Mouse (Mus musculus) T-helper 17 cell (primary cell): ENCODE results near the gene Chil4.
"Not testable (repeated sequence)": the region's sequence is repeated elsewhere in the genome, so short reads cannot be mapped to it uniquely, and the experiment has no call there.

Source experiments
- in situ Hi-C, 2 experiments: fragments of 300-600 bp; cut with MboI, MseI; formaldehyde crosslinking; loops; 1 replicate in 1 of 2; 2 replicates in 1 of 2; pipeline ENCODE4 v1.15.1; 2025; ENCODE audit warnings: high pct_unique_total_duplicates in 2 of 2

The Chil4 gene

DNA sequence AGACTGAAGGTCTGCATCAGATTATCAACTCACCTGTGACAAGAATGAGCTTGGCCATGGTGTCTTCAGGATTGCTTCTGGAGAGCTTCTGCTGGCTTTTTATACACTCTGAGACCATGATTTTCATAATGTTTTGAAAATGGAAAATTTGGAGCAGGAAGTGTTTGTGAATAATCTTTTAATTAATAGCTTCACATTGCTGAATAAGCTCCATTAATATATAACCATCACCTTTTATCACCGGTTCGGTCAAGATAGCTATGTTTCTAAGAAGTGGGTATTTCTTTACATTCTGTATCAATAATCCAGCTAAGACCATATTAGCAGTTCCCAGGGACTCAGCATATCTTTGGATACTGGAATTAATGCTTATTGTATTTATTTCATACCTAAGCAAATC is at the start of gene Chil4:
TSS of gene Chil4 (minus strand) at position 101 of the 400 bp plus-strand sequence.
- in situ Hi-C loops: loop anchor here in 1 of 2 experiments (5.0 kb wide), 1 partner anchor 52 kb away; the partner anchor contains the start of gene Chil3

DNA sequence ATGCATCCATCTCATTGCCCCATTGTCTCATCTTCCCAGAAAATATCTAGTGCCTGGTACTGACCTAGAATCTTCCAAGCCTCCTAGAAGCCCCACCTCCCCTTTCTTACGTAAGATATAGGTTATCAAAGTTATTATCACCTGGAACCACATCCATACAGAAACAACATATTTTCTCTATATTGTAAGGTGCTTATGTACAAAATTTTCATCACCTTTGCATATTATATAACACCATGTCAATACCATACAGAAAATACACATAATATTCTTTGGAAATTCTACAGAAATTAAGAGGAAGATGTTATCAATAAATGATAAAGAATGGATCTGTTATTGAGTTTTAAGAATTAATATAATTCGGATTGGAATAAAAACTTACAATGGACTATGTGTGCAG is 46.5 kb upstream of the Chil4 start:
- in situ Hi-C loops: no loop called here

DNA sequence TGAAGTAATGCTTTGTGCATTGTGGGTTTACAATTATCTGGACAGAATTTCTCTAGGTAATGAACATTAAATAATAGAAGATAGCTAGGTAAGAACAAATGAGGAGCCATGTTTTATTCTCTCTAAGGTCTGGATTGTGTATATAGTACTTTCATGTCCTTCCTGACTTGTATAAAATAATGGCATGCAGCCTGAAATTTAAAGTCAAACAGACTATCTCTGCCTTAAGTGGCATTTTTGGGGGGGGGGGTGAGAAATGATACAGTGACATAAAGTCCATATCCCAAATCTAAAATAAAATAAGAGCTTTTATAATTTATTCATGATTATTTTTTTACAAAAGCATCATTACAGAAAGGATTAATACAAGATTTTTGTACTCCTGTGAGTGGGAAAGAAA is 45.5 kb upstream of the Chil4 start:
- in situ Hi-C loops: no loop called here

DNA sequence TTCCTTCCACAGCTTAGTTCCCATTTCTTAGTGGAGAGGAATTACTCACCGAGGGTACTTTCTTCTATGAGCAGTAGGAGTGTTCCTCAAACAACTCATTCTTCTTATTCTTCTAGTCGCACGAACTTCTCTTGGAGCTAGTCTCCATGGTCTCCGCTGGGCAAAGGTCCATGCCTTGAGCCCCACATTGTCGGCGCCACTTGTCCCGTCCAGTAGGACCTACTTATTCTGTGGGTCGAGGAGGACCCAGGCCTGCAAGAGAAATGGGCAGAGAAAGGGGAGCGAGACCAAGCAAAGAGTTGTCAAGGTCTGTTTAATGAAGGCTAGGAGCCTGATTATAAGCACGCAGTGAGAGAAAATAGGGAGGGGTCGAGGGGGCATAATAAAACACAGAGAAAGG is 37.8 kb upstream of the Chil4 start:
- in situ Hi-C loops: not testable (repeated sequence)

DNA sequence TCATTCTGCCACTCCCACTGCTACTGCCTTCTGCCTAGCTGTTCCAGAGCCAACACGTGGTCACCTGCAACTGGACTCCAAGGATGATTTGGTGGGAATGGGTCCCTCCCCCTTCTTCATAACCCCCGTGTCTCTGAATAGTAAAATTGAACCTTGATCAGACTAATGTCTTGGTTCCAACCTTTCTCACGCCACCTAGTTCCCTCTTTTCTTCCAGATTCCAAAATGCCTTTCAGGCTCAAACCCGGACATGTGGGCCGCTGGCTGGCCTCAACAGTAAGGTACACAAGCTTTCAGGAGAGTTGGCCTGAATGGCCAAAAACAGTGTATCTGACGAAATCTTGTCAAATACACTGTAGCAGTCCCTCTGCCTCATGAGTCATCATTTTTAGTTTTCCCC is 33.4 kb upstream of the Chil4 start:
- in situ Hi-C loops: no loop called here

DNA sequence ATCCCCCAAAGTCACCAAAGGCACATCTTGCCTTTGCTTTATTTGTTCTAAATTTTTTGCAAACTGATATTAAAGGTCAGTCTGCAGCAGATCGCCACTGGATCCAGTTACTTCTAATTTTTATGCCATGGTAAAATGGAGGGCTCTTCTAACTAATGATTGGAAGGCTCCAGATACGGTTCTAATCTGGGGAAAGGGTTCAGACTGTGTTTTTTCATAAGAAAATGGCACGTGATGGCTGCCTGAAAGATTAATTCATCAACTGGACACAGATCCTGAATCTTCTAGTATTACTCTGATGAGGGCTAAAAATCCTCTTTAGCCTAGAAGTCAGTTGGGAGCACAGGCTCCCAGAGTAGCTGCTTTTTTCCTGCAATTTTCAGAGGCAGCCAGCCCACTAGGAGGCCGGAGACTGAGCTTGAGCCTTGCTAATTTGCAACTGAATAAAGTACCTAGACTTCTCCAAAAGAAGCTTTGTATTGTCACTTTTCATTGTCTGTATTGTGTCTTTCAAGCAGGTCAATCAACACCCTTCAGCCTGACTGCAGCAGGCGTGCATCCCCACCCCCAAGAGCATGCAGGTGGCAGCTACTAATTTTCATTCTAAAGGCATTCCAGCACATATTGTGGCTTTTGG is 31.6 kb upstream of the Chil4 start:
- in situ Hi-C loops: not testable (repeated sequence)

DNA sequence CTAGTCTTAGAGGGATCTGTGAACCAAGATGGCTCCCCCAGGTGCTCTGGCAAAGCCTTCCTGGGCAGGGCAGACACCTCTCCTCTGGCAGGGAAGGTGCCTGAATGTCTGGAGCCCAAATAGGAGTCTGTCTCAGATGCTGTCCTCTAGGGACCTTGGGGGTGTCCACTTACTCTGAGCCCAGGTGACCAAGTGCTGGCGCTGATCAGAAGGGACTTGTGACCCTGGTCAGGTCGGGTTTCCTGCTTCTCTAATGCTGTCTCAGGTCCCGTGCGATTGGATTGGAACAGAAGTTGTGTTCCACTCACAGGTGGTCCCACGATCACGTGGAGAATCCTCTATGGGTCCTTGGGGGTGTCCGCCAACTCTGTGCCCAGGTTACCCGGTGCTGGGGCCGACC is 28.1 kb upstream of the Chil4 start:
- in situ Hi-C loops: not testable (repeated sequence)

DNA sequence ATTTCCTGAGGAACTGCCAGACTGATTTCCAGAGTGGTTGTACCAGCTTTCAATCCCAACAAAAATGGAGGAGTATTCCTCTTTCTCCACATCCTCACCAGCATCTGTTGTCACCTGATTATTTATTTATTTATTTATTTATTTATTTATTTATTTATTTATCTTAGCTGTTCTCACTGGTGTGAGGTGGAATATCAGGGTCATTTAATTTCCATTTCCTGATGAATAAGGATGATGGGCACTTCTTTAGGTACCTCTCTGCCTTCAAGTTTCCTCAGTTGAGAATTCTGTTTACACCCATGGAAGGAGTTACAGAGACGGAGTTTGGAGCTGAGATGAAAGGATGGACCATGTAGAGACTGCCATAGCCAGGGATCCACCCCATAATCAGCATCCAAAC is 20.9 kb upstream of the Chil4 start:
- in situ Hi-C loops: not testable (repeated sequence)

DNA sequence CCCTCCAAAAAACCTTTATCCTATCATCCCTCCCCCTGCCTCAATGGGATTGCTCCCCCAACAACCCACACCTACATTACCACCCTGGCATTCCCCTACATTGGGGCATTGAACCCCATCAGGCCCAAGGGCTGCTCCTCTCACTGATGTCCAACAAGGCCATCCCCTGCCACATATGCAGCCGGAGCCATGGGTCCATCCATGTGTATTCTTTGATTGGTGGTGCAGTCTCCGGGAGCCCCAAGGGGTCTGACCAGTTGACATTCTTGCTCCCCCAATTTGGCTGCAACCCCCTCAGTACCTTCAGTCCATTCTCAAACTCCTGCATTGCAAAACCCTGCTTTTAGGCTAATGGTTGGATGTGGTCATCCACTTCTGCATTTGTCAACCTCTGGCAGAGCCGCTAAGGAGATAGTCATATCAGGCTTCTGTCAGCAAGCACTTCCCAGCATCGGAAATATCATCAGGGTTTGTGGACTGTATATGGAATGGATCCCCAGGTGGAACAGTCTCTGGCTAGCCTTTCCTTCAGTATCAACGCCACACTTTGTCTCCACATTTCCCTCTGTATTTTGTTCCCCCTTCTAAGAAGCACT is 20.0 kb upstream of the Chil4 start:
- in situ Hi-C loops: no loop called here

DNA sequence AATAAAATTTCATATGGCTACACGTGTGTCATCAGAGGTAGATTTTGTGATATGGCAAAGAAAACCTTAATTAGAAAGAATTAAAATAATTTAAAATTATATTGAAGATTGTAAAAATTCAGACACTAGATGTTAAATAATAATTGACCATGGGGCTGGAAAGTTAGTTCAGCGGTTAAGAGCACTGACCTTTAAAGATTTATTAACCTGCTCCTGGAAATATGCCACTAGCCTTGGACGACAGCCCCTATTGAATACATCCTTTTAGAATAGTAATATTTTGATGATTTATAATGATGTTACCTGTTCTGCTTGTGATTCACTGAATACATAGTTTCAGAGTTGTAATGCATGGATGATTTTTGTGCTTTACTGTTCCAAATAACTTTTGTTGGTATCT is 4.1 kb upstream of the Chil4 start:
- in situ Hi-C loops: not testable (repeated sequence)

DNA sequence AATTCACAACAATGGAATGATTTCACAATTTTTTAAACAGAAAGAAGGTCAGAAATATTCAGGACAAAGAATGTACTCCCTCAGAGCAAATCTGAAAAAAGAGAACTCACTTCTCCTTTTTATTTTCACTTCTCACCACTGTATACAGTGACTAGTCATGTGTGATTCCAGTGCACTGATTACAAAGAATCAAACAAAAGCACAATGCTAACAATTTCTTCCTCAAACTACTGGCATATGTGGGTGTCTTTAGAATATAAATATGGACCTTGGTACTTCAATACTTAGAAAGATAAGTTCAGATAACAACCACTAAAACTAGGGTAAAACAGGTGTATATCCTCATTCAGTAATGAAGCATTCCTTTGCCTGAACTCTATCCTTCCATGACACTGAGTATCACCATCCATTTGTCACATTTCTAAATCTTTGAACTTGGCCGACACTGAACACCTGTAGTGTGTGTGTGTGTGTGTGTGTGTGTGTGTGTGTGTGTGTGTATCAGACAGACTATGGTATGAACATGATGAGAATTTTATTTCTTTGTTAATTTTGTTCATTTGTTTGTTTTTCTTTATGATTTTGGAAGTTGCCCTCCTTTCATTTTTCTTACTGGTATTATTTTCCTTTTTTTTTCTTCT is 2.4 kb upstream of the Chil4 start:
- in situ Hi-C loops: no loop called here

DNA sequence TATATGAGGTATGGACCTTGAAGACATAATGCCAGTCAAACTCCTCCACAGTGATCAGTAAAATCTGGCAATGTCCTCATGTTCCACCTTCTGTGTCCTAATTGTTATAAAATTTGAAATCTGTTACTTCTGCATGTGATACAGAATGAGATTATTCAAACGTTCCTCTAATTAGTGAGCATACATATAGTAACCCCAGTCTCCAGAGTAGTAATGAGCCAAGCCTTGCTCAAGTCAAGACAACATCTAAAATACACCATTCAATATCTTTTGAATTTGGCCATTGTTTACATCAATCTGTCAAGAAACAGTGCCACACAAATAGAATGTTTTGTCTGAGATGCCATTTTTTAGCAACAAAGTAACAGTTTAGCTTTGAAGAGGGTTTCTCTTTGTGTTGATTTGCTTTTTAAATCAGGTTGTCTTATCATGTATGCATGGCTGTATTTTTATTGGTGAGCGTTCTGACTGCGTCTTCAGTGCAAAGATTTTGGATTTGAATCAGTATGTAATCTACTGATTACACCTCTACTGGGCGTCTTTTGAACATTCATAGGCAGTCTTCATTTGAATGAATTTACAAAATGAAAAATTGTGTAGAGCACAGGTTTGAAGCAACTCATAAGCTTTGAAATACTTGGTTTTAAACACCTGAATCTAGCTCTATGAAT is 888 bp downstream of the Chil4 start:
- in situ Hi-C loops: loop anchor here in 1 of 2 experiments (5.0 kb wide), 1 partner anchor 51 kb away; the partner anchor contains the start of gene Chil3

DNA sequence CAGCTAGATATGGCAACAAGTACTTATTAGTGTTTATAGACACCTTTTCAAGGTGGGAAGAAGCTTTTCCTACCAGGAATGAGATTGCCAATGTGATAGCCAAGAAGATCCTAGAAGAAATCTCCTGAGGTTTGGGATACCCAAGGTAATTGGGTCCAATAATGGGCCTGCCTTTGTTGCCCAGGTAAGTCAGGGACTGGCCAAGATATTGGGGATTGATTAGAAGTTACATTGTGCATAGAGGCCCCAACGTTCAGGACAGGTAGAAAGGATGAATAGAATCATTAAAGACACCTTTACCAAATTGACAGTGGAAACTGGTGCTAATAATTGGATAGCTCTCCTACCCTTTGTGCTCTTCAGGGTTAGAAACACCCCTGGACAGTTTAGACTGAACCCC is 21.3 kb downstream of the Chil4 start:
- in situ Hi-C loops: not testable (repeated sequence)

DNA sequence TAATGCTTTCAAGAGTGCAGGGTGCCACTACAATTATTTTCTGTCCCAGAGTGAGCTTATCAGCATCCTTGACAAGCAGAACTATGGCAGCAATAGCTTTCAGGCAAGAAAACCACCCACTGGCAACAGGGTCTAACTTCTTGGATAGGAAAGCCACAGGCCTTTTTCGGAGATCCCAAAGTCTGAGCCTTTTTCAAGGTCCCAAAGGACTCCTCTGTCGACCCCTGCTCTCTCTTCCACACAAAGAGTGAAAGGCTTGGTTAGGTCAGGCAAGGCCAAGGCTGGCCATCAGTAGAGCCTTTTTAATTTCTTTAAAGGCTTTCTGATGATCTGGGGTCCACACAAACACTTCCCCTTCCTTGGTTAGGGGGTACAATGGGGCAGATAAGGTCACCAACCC is 22.1 kb downstream of the Chil4 start:
- in situ Hi-C loops: not testable (repeated sequence)

DNA sequence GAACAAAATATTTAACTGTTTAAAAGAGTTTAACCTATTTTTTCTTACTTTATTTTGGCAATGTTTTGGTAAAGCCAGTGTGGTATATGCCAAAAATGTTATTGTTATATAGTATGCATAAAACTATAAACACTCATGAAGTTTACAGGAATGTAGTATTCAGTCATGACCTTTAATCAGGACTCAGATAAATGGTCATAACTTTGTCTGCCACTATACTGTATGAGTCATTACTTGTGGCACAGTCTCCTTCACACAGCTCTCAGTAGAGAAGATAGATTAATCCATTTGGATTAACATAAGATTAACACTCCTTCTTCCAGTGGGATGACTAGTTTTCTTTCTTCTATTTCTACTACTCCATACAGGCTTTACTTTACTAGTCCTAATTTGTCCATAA is 23.0 kb downstream of the Chil4 start:
- in situ Hi-C loops: no loop called here

DNA sequence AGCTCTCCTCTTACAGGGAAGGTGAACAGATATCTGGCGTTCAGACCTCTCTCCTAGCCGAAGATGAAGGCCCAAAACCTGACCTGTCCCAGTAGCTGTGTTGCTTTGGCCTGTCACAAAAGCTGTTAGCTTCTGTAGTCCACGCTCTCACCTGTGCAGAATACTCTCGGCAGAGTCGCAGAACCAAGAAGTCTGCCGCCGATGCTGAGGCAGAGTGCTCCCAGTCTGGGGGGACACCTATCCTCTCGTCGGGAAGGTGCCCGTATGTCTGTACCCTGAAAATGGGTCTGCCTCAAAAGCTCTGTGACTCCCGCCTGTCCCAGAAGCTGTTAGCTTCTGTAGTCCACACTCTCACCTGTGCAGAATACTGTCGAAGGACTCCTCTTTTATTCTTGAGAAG is 23.8 kb downstream of the Chil4 start:
- in situ Hi-C loops: no loop called here

DNA sequence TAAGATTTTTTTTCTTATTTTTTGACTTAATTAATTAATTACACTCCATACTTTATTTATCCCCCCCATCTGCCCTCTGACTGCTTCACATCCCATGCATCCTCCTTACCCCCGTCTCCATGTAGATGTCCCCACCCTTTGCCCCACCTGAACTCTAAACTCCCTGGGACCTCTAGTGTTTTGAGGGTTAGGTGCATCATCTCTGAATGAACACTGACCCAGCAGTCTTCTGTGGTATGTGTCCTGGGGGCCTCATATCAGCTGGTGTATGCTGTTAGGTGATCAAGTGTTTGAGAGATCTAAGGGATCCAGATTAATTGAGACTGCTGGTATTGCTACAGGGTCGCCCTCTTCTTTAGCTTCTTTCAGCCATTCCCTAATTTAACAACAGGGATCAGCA is 31.3 kb downstream of the Chil4 start:
- in situ Hi-C loops: loop anchor here in 1 of 2 experiments (10.0 kb wide), 1 partner anchor 1697 kb away; no protein-coding TSS in a partner anchor

DNA sequence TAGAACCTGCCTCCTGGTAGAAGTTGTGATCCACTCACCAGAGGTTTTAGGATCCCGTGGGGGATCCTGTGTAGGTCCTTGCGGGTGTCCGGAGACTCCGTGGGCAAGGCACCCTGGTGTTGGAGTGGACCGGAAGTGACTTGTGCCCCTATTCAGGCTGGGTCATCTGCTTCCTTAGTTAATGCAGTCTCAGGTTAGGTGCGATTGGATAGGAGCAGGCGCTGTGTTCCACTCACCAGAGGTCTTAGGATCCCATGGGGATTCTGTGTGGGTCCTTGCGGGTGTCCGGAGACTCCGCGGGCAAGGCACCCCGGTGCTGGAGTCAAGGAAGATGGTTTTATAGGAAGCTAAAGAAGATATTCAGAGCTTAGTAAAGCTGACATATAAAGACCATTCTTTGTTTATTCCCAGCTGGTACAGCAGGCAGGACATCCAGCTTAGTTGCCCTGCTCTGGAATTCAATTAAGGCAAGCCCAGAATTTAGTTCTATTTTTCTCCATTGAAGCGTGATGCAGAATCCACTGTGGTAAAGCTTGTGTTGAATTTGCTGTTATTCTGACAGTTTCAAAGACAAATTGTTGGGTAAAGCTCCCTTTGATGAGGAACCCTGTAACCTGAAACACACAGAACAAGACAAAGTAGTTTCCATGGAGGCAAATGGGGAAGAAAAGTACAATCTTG is 41.7 kb downstream of the Chil4 start:
- in situ Hi-C loops: no loop called here

DNA sequence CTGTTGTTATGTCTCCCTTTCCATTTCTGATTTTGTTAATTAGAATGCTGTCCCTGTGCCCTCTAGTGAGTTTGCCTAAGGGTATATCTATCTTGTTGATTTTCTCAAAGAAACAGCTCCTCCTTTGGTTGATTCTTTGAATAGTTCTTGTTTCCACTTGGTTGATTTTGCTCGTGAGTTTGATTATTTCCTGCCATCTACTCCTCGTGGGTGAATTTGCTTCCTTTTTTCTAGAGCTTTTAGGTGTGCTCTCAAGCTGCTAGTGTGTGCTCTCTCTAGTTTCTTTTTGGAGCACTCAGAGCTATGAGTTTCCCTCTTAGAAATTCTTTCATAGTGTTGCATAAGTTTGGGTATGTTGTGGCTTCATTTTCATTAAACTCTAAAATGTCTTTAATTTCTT is 44.3 kb downstream of the Chil4 start:
- in situ Hi-C loops: not testable (repeated sequence)

DNA sequence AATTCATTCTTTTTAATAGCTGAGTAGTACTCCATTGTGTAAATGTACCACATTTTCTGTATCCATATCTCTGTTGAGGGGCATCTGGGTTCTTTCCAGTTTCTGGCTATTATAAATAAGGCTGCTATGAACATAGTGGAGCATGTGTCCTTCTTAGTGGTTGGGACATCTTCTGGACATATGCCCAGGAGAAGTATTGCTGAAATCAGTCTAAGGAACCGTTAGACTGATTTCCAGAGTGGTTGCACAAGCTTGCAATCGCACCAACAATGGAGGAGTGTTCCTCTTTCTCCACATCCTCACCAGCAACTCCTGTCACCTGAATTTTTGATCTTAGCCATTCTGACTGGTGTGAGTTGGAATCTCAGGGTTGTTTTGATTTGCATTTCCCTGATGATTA is 46.8 kb downstream of the Chil4 start:
- in situ Hi-C loops: not testable (repeated sequence)

DNA sequence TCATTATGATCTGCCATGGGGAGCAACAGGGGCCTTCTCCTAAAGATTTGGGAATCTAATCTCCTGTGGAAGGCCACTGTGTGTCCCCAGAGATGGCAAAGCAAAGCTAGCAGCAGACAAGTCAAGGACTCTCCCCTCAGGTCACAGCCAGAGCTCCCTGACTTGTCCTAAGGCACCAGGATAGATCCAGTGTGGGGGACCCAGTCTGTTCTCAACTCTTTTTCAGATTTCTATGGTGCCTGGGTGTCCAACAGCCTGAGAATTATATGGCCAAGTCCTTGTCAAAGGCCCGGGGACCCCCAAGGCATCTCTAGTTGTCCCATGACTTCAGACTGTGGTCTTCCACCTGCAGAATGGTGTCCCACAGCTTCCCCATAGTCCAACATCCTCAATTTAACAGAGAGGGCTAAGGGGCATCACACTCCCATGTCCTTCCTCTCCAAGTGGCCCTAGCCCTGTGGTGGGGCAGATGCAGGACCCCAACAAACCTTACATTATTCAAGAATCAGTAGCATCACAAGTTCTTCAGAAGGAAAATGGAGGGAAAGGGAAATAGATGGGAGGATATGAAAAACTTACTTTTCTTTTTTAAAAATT is 48.1 kb downstream of the Chil4 start:
- in situ Hi-C loops: no loop called here
